Mouse (Mus musculus): Measurements from ENCODE around the gene Ptrhd1. TPM values are rescaled to one million over a fixed set of nuclear protein-coding genes. Genes with fewer than 3 reads are reported as not detected.

Ptrhd1 gene
- total RNA-seq, 1 experiment from 2014 or later: 7.6 TPM

DNA sequence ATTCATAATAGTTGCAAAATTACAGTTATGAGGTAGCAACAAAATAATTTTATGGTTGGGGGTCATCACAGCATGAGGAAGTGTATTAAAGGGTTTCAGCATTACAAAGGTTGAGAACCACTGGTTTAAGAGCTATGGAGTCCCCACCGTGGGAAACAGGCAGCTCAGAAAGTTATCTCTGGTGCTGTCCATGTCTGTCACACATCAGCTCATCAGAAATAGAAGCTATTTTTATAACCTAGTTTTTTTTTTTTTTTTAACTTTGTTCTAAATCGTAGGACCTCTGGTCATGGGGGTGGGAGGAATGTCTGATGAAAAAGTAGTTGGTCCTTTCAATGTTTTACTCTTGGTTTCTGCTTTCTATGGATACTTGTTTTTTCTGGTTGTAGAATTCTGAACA, 10.0 kb downstream of the Ptrhd1 start:
- DNase-seq: no peak

DNA sequence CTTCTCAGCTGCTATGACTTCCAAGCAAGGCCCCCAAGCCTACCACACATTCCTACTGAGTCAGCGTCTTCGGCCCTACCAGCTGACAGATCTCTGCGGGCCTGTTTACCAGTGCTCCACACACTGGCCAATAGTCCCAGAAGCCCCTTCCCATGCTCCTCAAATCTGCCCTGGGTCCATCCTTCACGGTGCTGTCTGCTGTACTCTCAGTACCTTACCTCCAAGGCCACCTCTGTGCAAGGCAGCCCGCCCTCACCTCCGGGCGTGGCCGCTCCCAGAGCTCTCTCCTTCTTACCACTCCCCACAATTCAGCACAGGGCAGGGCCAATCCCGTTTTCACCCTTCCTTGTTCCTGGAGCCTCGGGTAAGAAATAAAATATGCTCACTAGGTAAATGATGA, 11.9 kb downstream of the Ptrhd1 start:
- DNase-seq: no peak

DNA sequence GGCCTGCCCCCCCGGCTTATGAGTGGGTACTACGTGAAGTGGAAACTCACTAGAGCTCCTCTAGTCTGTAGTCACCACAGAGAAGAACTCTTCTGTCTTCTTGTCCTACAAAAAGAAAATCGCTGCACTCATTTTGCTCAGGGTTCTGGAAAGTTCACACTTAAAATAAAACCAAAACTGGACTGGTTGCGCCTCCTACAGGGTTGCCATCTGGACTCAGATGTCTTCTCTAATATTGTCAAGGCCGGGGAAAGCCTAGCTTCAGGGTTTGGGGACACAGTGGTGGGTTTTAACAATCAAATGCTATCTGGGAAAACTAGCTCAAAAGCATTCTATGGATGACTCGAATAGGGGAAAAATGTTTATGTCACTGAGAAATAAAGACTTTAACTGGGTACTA, 16.0 kb downstream of the Ptrhd1 start:
- no peak for DNase-seq

DNA sequence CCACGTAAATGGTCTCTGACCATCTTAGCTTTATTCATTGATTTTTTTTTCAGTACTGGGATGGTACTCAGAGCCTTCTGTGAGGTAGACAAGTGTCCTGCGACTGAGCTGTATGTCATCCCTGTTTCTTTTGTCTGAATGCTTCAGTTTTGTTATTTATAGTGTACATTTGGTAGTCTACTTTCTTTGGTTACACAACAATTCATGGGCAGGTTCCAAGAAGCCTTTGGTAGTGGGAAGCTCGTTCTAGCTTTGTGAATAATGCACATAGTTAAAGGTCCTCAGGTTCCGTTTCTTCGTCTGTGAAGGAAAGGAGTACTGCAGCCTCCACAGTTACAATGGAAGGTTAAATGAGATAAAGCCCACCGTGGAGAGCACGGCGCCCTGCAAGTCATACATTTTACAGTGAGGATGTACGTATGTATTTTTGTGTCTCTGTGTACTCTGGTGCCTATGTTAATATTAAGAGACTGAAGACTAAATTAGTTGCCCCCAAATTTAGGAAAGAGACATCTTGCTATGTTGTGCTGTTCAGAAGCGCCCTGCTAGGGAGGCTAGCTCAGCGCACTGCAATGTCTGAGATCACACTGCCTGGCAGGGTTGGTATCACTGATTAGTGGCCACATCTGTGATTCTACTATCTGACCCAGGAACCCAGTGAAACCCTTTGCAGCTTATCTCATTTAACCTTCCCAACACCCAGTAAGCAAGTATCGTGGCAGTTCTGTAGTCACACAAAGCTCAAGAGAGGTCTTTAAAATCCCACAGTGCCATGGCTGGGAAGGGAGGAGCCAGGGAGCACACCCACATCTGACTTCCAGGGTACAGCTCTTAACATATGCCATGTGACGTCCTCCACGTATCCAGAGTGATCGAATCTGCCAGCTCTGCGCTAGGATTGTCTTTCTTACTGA, 19.2 kb downstream of the Ptrhd1 start:
- no peak for DNase-seq

DNA sequence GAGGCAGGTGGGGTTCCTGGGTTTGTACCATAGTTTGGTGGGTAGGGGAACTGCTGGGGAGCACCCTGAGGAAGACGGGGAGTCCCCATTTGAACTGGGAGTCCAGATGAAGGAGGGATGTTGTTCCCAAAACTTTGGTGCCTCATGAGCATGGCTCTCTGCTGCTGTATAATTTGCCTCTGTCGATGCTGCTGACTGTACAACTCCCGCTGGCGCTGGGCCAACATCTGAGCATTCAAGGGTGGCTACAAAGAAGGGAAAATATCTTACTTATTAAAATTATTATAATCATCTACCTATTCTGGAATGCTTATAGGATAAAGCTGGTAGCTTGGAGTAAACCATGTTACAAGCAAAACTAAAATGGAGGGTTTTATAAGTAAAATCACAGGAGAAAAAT, 33.9 kb downstream of the Ptrhd1 start:
- peak; percentile 16 for DNase-seq

DNA sequence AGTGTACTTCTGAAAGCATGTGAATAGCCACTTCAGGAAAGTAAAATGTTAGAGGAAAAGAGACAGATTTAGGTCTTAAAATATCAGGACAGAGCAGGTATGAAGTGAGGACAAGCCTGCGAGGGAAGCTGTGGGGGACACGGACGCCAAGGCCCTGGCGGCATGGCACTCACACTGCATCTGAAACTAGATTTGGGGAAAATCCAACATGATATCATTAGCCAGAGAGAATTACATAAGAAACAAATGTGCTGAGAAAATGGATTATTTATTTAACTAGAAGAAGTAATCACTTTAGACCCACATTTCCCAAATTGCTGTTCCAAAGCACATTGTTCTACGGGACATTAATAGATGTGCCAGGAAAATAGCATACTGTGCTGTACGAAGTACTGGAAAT, 37.3 kb downstream of the Ptrhd1 start:
- DNase-seq: no peak

DNA sequence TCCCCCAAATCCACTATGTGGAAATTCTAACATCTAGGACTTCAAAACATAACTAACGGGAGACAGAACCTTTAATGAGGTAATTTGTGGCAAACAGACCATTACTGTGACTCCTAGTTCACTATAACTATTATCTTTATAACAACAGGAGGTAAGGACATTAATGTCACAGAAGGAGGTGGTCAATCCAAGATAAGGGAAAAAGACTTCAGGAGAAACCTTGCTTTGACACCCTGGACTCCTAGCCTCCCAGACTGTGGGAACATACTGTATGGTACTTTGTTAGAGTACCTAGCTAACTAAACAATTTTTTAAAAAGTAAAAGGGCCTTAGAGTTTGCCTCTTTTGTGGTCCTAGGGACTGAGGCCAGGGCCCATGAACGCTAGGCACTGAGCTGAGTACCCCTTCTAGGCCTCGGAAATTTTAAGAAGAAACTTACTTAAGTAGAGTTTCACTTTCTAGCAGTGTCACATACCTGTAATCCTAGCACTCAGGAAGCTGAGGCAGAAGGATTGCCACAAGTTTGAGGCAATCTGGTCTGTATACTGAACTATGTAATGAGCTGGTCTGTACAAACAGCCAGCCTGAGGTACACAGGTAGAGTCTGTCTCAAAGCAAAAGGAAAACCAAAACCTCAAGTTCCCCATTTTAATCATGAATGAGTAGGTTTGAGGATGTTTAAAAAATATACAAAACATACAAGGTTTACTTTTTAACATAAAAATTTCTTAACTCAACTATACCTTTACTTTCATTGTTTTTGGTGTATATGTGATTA, 45.3 kb downstream of the Ptrhd1 start:
- no peak for DNase-seq

DNA sequence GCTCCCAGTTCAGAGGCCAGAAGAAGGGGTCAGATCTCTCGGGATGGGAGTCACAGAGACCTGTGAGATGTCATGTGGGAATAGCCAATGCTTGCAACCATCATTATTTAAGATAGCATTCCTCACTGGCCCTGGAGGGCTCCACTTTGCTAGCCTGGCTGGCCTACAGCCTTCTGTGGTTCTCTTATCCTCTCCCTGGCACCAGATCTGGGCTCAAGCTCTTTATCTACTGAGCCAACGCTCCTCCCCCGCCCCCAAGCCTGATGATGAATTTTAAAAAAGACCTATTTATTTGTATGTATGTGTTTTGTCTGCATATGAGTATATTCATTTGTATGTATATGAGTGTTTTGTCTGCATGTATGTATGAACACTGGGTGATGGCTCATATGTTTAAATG, 46.1 kb downstream of the Ptrhd1 start:
- DNase-seq: no peak

DNA sequence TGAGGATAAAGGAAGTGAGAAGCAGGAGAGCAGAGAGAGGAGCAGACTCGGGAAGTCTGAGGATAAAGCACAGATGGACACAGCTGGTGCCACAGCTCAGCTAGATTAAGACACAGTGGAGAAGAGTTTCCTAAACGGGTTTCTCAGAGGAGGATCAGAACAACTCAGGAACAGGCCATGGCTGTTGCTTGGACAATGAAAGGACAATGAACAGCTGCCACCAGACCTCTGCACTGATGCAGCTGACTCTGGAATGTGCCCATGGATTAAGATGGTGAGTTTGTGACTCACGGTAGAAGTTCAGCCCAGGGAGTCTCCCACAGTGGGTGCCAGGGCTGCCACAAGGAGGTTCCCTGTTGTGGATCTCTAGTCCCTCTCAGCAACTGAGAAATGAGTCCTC, 51.4 kb downstream of the Ptrhd1 start:
- DNase-seq: no peak

Other genes starting within 250 kb of the Ptrhd1 start
- gene Efr3b, start 195.1 kb upstream of the Ptrhd1 start, total RNA-seq (2021): 2.7 and 3.0 TPM in 2 replicates
- gene Dnajc27, start 151.4 kb upstream of the Ptrhd1 start, total RNA-seq (2021): 4.1 and 4.7 TPM in 2 replicates
- 28.3 and 39.5 TPM in 2 replicates for gene Adcy3, start 100.9 kb upstream of the Ptrhd1 start, total RNA-seq (2021)
- gene Cenpo, start 267 bp downstream of the Ptrhd1 start, total RNA-seq (2021): 9.6 and 10.2 TPM in 2 replicates
- 48.0 and 52.2 TPM in 2 replicates for gene Ncoa1, start 243.2 kb downstream of the Ptrhd1 start, total RNA-seq (2021)

All from adrenal gland, postnatal 25 days (tissue).